Mouse (Mus musculus) spleen, adult 2 months (tissue): ENCODE results near the gene Cyp2d22. TPM values are rescaled to one million over a fixed set of nuclear protein-coding genes. Genes with fewer than 3 reads are reported as not detected.
A peak's percentile ranks its signal among the peaks of the same experiment; 100 is the strongest.
"Not testable (repeated sequence)": the region's sequence is repeated elsewhere in the genome, so short reads cannot be mapped to it uniquely, and the experiment has no call there.

Experiments used
- DNase-seq, 2 experiments: peaks; one replicate each; pipeline versions ENCODE4 v3.0.0 to v3.0.0-alpha.2; 2012 to 2021; ENCODE audit warnings: low spot score in 2 of 2, low read depth in 1 of 2
- H3K27ac ChIP-seq: fragments of 200-500 bp; 2 replicates; pipeline ENCODE4 v1.5.1; 2012; ENCODE audit warnings: low read length, inconsistent platforms; ENCODE audit not compliant: insufficient read depth
- H3K27me3 ChIP-seq: fragments of 200-500 bp; 2 replicates; pipeline ENCODE4 v1.6.1; 2012; ENCODE audit warnings: mild to moderate bottlenecking, moderate library complexity, low read length, inconsistent platforms; ENCODE audit not compliant: control insufficient read depth, insufficient read depth
- H3K36me3 ChIP-seq: fragments of 200-500 bp; 2 replicates; pipeline ENCODE4 v1.6.1; 2012; ENCODE audit warnings: mild to moderate bottlenecking, low read length, inconsistent platforms; ENCODE audit not compliant: control insufficient read depth, insufficient read depth
- H3K4me1 ChIP-seq: fragments of 200-500 bp; 2 replicates; pipeline ENCODE4 v1.6.1; 2011; ENCODE audit warnings: inconsistent platforms; ENCODE audit not compliant: control insufficient read depth, insufficient read depth, insufficient read length
- H3K4me3 ChIP-seq: fragments of 200-500 bp; 2 replicates; pipeline ENCODE4 v1.5.1; 2011; ENCODE audit warnings: mild to moderate bottlenecking, inconsistent platforms; ENCODE audit not compliant: insufficient read depth, insufficient read length; ENCODE audit errors: extremely low read depth
- CTCF ChIP-seq: fragments of 200-500 bp; IDR thresholded peaks from 2 replicates; pipeline ENCODE4 v1.5.1; 2011; ENCODE audit warnings: mild to moderate bottlenecking, inconsistent platforms; ENCODE audit not compliant: insufficient read depth, insufficient read length, insufficient replicate concordance; ENCODE audit errors: extremely low read depth
- POLR2A ChIP-seq: fragments of 200-500 bp; IDR thresholded peaks from 2 replicates; pipeline ENCODE4 v1.6.1; 2011; ENCODE audit warnings: low read depth, low read length, inconsistent platforms
- WGBS: fragments of 180-500 bp; shearing (Covaris S2); methylation state at CpG from one replicate; pipeline ENCODE4 v1.1.7; 2018; 5-methylcytosine and 5-hydroxymethylcytosine counted together
- polyA plus RNA-seq: library from polyadenylated mRNA; depleted of rRNA; stranded (reverse); fragments of >200 nt; gene quantifications from 2 replicates; pipeline ENCODE4 v1.2.3, GENCODE M21; 2012

Cyp2d22 gene
- polyA plus RNA-seq, 1 experiment: 11.3 TPM

DNA sequence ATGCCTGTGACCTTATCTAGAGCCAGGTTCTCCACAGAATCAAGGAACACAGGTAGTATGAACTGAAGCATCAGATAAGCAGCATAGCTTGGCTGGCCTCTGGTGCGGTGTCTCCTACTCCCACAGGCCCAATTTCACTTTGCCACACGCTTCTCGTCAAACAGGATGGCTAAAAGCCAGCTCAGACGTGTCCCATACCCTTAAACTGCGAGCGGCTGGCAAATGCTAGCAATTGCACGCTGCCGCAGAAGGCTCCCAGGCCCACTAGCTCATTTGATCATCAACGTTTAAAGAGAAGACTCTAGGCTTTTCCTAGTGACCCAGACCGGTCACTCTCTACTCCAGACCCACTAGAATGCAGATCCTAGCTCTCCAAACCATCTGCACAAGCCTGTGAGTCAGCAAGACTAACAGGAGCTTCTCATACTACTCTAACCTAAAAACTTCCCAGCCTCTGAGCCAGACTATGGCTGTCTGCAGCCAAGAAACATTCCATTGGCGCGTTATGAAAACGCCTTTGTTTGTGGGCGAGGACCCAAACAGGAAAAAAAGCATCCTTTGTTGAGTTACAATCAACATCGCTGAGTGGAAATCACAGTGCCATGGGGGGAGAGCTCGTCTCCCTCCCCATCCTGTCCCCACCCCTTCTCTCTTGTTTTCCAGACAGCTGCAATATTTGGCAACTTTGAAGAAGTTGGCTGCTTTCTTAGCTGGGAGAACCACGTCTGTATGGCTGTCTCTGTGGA lies 3.5 kb downstream of the Cyp2d22 start:
- WGBS: 81% methylated on average over 17 of the region's 17 CpGs
- H3K27me3 ChIP-seq: no peaks in the 10 kb centered on the region
- TF ChIP-seq POLR2A: no peak
- no peak for TF ChIP-seq CTCF
- H3K36me3 ChIP-seq: no peaks in the 10 kb centered on the region
- no peak overlapping the region for H3K4me3 ChIP-seq
- no peak overlapping the region; the same call in 1 of the 2 replicates for H3K27ac ChIP-seq
- 0 out of 2 replicates have a peak, but pooled peaks cover 3% of the 10 kb centered on the region for H3K4me1 ChIP-seq
- no peak for DNase-seq

DNA sequence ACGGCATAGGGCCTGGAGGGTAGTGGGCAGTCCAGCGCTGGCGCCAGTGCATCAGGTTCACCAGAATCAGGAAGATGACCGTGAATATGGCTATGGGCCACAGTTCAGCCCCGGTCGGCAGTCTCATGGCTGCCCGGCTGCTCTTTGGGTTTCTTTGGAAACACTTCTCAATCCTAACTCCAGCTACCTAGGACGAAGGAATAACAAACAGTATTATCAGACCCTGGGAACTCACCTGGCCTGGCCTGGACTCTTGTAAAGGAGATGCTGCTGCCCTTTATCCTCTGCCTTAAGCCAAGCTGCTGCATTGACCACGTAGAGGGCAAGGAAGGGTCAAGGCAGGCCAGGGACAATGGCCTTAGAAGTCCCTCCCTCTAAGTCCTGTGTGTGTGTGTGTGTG lies 4.2 kb downstream of the Cyp2d22 start:
- WGBS: 97% methylated on average over 9 of the region's 9 CpGs
- 0 out of 2 replicates have a peak, but pooled peaks cover 3% of the 10 kb centered on the region for H3K4me1 ChIP-seq
- H3K27me3 ChIP-seq: no peaks in the 10 kb centered on the region
- no peak overlapping the region for H3K4me3 ChIP-seq
- H3K27ac ChIP-seq: no peak overlapping the region
- DNase-seq: no peak
- H3K36me3 ChIP-seq: no peaks in the 10 kb centered on the region
- TF ChIP-seq POLR2A (no peak), CTCF (no peak)

DNA sequence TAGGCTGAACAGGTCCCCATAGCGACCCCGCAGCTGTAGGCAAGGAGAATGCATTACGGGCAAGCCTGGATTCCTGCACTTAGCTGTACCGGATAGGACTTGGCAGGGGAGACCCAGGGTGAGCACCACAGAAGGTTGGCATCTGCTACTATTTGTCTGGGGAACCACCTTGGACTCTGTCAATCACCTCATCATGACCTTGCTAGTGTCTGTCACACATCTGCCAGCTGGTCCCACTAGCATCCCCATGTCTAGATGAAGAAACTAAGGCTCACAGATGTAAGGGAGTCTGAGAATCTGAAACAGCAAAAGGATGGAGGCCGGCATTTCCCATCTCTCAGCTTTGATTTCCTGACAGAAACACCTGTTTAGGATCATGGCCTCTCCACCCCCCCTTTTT lies 5.6 kb downstream of the Cyp2d22 start:
- 99% methylated on average over 5 of the region's 5 CpGs for WGBS
- TF ChIP-seq POLR2A: no peak
- no peak for TF ChIP-seq CTCF
- Histone ChIP-seq H3K27me3 (no peaks in the 10 kb centered on the region), H3K4me1 (0 out of 2 replicates have a peak, but pooled peaks cover 2% of the 10 kb centered on the region), H3K36me3 (no peaks in the 10 kb centered on the region), H3K27ac (no peak overlapping the region), H3K4me3 (no peak overlapping the region)
- DNase-seq: no peak

DNA sequence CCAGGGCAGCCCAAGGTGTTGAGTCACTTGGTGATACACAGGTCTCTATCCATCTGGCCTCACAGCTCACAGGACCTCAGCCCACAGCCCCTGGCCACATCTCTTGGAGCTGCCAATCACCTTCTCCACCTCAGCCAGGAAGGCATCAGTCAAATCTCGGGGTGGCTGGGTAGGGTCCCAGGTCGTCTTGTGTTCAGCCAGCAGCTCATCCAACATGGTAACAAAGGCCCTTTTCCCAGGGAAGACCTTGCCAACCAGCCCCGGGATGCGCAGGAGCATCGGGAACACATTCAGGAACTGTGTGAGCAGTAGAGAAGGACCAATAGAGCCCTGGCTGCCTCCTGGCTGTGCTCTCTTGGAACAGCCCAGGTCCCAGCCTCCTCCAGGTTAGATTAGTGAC lies 7.1 kb downstream of the Cyp2d22 start:
- Histone ChIP-seq H3K4me3 (no peak overlapping the region), H3K27me3 (no peaks in the 10 kb centered on the region), H3K36me3 (no peaks in the 10 kb centered on the region), H3K27ac (no peak overlapping the region), H3K4me1 (no peaks in the 10 kb centered on the region)
- TF ChIP-seq POLR2A (no peak), CTCF (no peak)
- DNase-seq: no peak
- WGBS: 88% methylated on average over 5 of the region's 5 CpGs

DNA sequence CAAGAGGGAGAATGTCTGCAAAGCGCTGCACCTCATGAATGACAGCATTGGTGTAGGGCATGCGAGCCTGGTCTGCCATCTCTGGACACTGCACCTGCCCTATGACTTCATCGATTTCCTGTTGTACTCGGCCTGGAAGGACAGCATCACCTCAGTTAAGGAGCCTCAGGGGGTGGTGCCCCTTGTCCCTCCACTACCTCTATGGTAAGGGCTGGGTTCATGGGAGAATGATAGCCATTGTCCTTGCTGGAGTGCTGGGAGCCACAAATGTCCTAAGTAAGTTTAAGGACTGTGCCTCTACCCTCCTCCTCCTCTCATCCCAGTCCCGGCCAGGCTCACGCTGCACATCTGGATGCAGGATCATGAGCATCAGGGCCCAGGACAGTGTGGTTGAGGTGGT lies 7.6 kb downstream of the Cyp2d22 start:
- no peak for DNase-seq
- Histone ChIP-seq H3K27me3 (no peaks in the 10 kb centered on the region), H3K4me3 (no peak overlapping the region), H3K27ac (no peak overlapping the region), H3K4me1 (no peaks in the 10 kb centered on the region), H3K36me3 (no peaks in the 10 kb centered on the region)
- WGBS: 90% methylated on average over 6 of the region's 6 CpGs
- TF ChIP-seq CTCF: no peak
- TF ChIP-seq POLR2A: no peak

DNA sequence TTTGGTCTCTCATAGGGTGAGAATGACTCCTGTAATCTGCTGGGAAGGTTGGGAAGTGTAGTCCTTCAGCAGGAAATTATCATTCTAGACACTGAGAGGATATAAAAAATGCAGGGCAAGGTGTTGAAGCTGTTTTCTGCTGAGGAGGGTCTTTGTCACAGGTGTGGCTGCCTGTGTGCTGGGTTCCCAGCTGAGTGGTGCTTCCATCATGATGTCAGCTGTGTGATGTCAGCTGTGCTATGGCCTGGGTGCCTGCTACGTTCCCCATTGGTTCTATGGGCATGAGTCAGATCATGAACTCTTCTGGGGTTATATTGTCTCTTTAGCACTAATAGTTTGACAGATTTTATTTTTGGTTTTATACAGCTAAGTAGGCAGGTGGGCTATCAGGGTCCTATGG lies 11.2 kb downstream of the Cyp2d22 start:
- no peak for DNase-seq
- no peak overlapping the region for H3K4me3 ChIP-seq
- H3K4me1 ChIP-seq: no peaks in the 10 kb centered on the region
- TF ChIP-seq POLR2A: no peak
- TF ChIP-seq CTCF: no peak
- H3K27me3 ChIP-seq: no peaks in the 10 kb centered on the region
- no peak overlapping the region for H3K27ac ChIP-seq
- 87% methylated on average over 1 of the region's 1 CpGs for WGBS
- H3K36me3 ChIP-seq: no peaks in the 10 kb centered on the region

DNA sequence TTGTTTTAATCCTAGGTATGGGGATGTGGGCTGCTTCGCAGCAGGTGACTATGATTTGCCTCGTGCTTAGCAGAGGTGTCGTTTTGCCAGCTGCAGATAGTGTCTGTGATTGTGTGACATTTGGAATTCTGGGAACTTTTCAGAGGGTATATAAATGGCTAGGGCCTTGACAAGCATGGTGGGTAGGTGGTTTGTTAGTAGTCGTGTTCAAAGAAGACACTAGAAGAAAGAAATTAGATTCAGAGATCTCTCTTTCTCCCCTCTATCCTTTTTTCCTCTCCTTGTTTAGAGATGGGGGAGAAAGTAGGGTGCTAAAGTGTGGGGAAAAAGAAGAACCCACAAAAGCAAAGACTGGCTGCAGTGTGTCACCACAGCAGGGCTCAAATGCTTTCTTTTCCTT lies 11.9 kb downstream of the Cyp2d22 start:
- H3K4me3 ChIP-seq: no peak overlapping the region
- TF ChIP-seq CTCF: no peak
- no peak for TF ChIP-seq POLR2A
- WGBS: 88% methylated on average over 4 of the region's 4 CpGs
- no peaks in the 10 kb centered on the region for H3K36me3 ChIP-seq
- no peak overlapping the region for H3K27ac ChIP-seq
- no peak for DNase-seq
- no peaks in the 10 kb centered on the region for H3K4me1 ChIP-seq
- no peaks in the 10 kb centered on the region for H3K27me3 ChIP-seq

DNA sequence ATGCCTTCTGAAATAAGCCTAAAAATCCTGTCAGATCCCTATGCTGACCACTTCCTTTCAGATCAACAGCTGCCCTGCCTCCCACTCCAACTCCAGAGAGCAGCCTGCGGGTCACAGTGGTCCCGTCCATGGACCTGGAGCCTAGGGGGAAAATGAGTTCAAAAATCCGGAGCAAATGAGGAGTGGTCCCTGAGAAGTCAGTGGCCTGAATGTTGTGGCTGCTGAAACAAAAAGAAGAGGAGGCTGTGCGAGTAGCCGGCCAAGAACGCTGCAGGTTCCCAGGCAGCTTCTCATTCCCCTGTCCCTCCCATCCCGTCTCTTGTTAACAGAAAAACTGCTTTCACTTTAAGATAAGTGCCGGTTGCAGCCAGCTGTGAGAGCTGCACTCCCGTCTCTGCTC lies 15.5 kb downstream of the Cyp2d22 start:
- H3K36me3 ChIP-seq, H3K4me1 ChIP-seq, H3K27me3 ChIP-seq: not testable (repeated sequence)
- Histone ChIP-seq H3K4me3 (peak overlapping the region; percentile 14; the same call in 1 of the 2 replicates), H3K27ac (peak overlapping the region; percentile 35; the same call in 1 of the 2 replicates)
- WGBS: 8% methylated on average over 6 of the region's 9 CpGs
- peak in 1 of 2 experiments; percentile 1 for DNase-seq

DNA sequence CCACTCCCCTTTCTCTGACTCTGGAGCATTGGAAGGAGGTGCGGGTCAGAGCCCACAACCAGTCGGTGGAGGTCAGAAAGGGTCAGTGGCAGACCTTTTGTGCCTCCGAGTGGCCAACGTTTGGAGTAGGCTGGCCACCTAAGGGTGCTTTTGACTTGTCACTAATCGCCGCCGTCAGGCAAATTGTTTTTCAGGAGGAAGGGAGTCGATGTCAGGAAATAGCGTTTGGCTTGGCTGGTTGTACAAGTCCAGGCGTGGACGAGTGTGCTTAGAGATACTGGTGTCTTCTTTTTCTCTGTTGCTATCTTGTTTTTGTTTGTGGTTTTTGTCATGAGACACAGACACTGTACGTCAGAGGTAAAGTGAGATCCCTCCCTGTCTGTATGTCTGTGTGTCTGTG lies 16.3 kb downstream of the Cyp2d22 start:
- H3K27me3 ChIP-seq, DNase-seq, H3K4me3 ChIP-seq, H3K4me1 ChIP-seq, H3K36me3 ChIP-seq, H3K27ac ChIP-seq: not testable (repeated sequence)
- 67% methylated on average over 9 of the region's 12 CpGs for WGBS
